Mouse (Mus musculus) kidney, embryonic 16.5 days (tissue): ENCODE results near the gene Tmem181a. TPM values are rescaled to one million over a fixed set of nuclear protein-coding genes. Genes with fewer than 3 reads are reported as not detected.
"Not testable (repeated sequence)": the region's sequence is repeated elsewhere in the genome, so short reads cannot be mapped to it uniquely, and the experiment has no call there.

Experiments used
- ATAC-seq: fragments of 200-750 bp; cut with Nextera tagmentation; 2 replicates; pipeline ENCODE4 v1.8.0; 2017; ENCODE audit warnings: moderate TSS enrichment; ENCODE audit not compliant: low FRiP score, low TSS enrichment
- H3K27ac ChIP-seq: fragments of 300-500 bp; sonication (generic); 2 replicates; pipeline ENCODE4 v1.5.1; 2014; ENCODE audit warnings: low read length
- H3K27me3 ChIP-seq: fragments of 300-500 bp; sonication (generic); 2 replicates; pipeline ENCODE4 v1.6.1; 2014; ENCODE audit warnings: low read length, control low read depth, mixed read lengths; ENCODE audit not compliant: insufficient read depth
- H3K36me3 ChIP-seq: fragments of 300-500 bp; sonication (generic); 2 replicates; pipeline ENCODE4 v1.6.1; 2014; ENCODE audit warnings: low read length, control low read depth, mixed read lengths; ENCODE audit not compliant: insufficient read depth
- H3K4me1 ChIP-seq: fragments of 300-500 bp; sonication (generic); 2 replicates; pipeline ENCODE4 v1.6.1; 2014; ENCODE audit warnings: low read length, control low read depth, mixed read lengths; ENCODE audit not compliant: insufficient read depth
- H3K4me2 ChIP-seq: fragments of 300-500 bp; sonication (generic); replicated peaks from 2 replicates; pipeline ENCODE4 v1.6.1; 2014; ENCODE audit warnings: low read depth, low read length
- H3K4me3 ChIP-seq: fragments of 300-500 bp; sonication (generic); 2 replicates; pipeline ENCODE4 v1.5.1; 2014; ENCODE audit warnings: mild to moderate bottlenecking, low read length
- H3K9ac ChIP-seq: fragments of 300-500 bp; sonication (generic); replicated peaks from 2 replicates; pipeline ENCODE4 v1.6.1; 2014; ENCODE audit warnings: low read length
- H3K9me3 ChIP-seq: fragments of 300-500 bp; sonication (generic); 2 replicates; pipeline ENCODE4 v1.6.1; 2016; ENCODE audit warnings: low read length, control low read depth
- WGBS: fragments of 180-500 bp; shearing (Covaris S2); extraction: QIAGEN DNeasy Blood & Tissue Kit; methylation state at CpG from one replicate; pipeline ENCODE4 v1.1.7; 2014; 5-methylcytosine and 5-hydroxymethylcytosine counted together
- polyA plus RNA-seq: library from polyadenylated mRNA; unstranded; fragments of >200 nt; fragmentation: Nextera tagmentation; extraction: Ambion mirVana; gene quantifications from 2 replicates; pipeline ENCODE4 v1.2.1, GENCODE M21; 2015

The Tmem181a gene
- polyA plus RNA-seq, 1 experiment from 2014 or later, result 13.3 TPM

DNA sequence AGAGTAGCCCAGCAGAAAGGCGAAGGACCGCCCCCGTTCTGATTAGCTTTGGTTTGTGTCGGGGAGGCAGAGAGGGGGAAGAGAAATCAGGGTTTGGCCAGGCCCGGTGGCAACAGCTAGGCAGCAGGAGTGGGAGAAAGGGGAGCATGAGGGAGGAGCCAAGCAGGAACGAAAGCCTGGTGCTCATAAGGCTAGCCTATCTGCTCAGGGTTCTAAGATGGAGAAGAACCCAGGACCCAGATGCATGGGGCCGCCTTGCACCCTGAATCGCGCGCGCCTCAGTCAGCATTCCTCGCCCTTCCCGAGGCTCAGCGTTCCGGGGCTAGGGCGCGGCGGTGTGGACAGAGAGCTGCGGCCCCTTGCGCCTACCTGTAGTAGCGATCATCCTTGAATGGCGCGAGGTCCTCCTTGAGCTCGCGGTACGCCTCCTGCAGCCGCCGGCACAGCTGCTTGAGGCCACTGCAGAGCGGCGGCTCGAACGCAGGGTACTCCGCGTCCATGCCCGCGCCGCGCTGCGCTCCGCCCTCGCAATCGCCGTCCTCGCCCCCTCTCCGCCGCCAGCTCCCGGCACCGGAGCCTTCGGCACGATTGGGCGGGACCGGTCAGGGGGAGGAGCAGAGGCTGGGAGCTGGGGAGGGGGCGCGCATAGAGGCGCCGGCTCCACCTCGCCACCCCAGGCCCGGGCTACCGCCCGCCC, 64.6 kb downstream of the Tmem181a start:
- H3K4me3 ChIP-seq, H3K9ac ChIP-seq, H3K27ac ChIP-seq, H3K27me3 ChIP-seq, H3K4me1 ChIP-seq, H3K9me3 ChIP-seq, H3K4me2 ChIP-seq, ATAC-seq, H3K36me3 ChIP-seq: not testable (repeated sequence)
- WGBS, result 2% methylated on average over 10 of the region's 60 CpGs

DNA sequence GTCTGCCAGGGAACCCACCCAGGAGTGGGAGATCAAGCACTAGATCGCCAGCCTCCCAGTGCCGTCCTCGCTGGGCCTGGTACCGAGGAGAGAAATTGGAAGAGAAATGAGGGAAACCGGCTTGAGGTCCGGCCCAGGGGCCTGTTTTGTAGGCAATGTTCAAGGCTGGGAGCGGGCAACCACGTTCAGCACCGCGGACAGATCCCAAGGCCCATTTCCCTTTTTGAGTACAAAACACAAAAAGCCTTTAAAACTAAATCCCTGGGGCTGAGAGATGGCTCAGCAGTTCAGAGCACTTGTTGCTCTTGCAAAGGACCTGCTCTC, 65.1 kb downstream of the Tmem181a start:
- not testable (repeated sequence) for H3K27ac ChIP-seq, H3K9ac ChIP-seq, H3K4me2 ChIP-seq, H3K4me3 ChIP-seq, H3K36me3 ChIP-seq, ATAC-seq, H3K4me1 ChIP-seq, H3K9me3 ChIP-seq, H3K27me3 ChIP-seq
- no CpG with 5 or more reads among the region's 10 CpGs for WGBS

DNA sequence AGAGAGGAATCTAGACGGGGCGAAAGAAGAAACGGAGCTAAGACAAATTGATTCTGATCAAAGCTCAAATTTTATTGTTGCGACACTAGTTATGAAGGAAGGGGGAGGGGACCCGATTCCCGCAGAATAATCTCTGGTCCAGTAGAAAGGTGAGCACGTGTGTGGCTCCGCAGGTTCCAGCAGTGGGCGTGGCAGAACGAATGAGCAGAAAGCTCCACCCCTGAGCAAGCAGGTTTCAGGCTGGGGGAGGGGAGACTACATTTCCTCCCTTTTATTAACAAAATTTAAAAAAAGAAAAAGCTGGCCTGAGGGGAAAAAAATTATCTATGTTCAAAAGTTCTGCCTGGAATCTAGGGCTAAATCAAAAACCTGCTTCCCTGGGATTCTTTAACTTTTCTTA, 68.4 kb downstream of the Tmem181a start:
- not testable (repeated sequence) for H3K4me2 ChIP-seq, H3K9me3 ChIP-seq, H3K27me3 ChIP-seq, H3K4me1 ChIP-seq, H3K27ac ChIP-seq, H3K9ac ChIP-seq, H3K4me3 ChIP-seq, H3K36me3 ChIP-seq, ATAC-seq
- WGBS, result 62% methylated on average over 10 of the region's 10 CpGs

DNA sequence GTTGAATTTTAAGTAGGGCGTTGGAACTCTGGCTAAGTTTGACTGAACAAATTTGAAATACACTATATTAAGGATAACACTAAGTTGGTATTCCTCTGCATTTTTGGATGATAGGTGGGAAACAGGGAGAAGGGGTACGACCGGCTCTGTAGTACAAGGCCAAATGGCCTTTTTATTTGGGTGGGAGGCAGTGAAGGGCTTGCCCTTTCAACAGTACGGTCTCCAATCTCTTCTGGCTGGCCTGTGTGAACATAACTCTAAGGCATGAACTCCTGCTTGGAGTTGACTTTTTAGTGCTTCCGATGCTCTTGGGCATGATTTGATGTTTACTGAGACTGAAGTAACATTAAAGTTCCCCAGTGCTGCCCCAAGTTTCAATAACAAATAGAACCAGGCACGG, 68.9 kb downstream of the Tmem181a start:
- ATAC-seq, H3K27me3 ChIP-seq, H3K27ac ChIP-seq, H3K9me3 ChIP-seq, H3K4me1 ChIP-seq, H3K9ac ChIP-seq, H3K36me3 ChIP-seq, H3K4me3 ChIP-seq, H3K4me2 ChIP-seq: not testable (repeated sequence)
- WGBS, result 58% methylated on average over 6 of the region's 6 CpGs

- H3K4me2 ChIP-seq, H3K4me3 ChIP-seq, H3K9me3 ChIP-seq, ATAC-seq, H3K36me3 ChIP-seq, H3K27me3 ChIP-seq, H3K27ac ChIP-seq, H3K9ac ChIP-seq, H3K4me1 ChIP-seq: not testable (repeated sequence)
- 92% methylated on average over 7 of the region's 7 CpGs for WGBS
Measured at GRCm38 (mm10) chr17:6327554-6327953, 70.9 kb downstream of the Tmem181a start.

DNA sequence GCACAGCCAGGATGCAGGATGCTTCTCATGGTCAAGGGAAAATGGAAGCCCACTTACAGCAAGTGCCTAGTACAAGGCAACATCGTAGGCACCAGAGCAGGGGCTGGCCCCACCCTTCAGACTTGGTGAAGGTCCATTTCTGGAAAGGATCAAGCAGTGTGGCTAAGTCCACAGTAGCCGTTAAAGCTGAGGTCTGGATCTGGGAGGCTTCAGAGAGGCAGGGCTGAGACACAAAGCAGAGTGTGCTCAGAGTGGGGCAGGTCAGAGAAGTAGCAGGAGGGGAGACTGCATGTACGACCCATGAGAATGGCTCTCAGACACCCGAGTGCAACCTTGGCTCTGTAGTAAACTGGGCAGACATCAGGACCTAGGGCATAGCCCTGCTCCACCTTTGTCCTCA, 72.3 kb downstream of the Tmem181a start:
- not testable (repeated sequence) for H3K9ac ChIP-seq, H3K4me2 ChIP-seq, H3K9me3 ChIP-seq, H3K36me3 ChIP-seq, H3K27me3 ChIP-seq, H3K27ac ChIP-seq, H3K4me3 ChIP-seq, ATAC-seq, H3K4me1 ChIP-seq
- WGBS, result 80% methylated on average over 3 of the region's 4 CpGs

DNA sequence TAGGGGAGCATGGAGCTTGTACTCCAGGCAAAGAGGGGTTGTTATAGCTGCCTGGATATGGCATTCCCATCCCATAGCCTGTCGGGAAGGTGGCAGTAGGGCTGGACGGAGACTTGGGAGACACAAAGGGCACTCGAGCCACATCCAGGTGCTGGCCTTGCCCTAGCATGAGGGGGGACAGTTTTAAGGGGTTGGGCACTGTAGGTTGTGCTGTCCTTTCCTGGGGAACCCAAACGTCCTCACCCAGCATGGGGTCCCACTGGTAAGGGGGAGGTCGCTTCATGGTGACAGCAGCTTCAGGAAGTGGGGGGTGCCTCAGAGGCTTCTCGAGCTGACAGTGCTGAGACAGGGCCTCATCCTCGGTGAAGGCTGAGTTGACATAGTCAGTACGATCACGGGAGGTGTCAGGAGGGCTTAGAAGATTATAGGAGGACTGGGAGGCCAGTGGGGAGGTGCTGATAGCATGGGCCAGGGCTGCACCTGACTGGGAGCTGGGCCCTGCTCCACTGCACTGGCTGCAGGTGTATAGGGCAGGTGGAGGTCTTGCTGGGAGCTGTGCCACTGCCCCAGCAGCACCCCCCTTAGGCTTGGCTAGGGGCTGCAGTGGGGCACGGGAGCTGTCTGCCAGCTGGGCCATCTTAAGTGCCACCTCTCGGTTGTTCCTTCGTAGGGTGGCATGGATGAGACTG, 86.1 kb downstream of the Tmem181a start:
- H3K36me3 ChIP-seq, H3K9ac ChIP-seq, H3K4me3 ChIP-seq, H3K27ac ChIP-seq, H3K27me3 ChIP-seq, H3K9me3 ChIP-seq, H3K4me2 ChIP-seq, H3K4me1 ChIP-seq: not testable (repeated sequence)
- peak; percentile 57 for ATAC-seq
- WGBS, result no CpG with 5 or more reads among the region's 12 CpGs

DNA sequence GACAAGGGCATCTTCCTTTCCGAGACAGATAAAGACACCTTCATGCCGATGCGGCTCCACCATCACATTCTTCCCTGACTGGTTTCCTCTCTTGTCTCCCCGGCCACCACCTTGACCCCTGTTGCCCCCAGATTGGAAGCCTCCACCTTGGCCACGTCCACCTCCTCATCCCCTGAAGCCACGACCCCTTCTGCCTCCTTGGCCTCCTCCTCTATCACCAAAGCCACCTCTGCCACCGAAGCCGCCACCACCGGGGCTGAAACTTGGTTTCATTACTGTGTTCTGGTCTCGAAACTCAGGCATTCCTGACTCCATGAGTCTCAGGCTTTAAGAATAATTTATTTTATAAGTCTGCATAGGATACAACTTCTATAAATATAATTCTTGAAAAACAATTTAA, 98.6 kb downstream of the Tmem181a start:
- not testable (repeated sequence) for H3K36me3 ChIP-seq, H3K4me2 ChIP-seq, H3K4me1 ChIP-seq, H3K27me3 ChIP-seq, H3K4me3 ChIP-seq, H3K9me3 ChIP-seq, ATAC-seq, H3K9ac ChIP-seq, H3K27ac ChIP-seq
- 88% methylated on average over 10 of the region's 10 CpGs for WGBS

Other genes with a start within 250 kb of the Tmem181a start
- 5.1 and 6.0 TPM in 2 replicates for gene Serac1, start 177.1 kb upstream of the Tmem181a start, polyA plus RNA-seq
- 153 and 156 TPM in 2 replicates for gene Gtf2h5, start 177.1 kb upstream of the Tmem181a start, polyA plus RNA-seq
- gene Tulp4, start 150.4 kb upstream of the Tmem181a start, polyA plus RNA-seq, result 81.3 and 94.6 TPM in 2 replicates
- gene Dynlt1a, start 60.6 kb downstream of the Tmem181a start, polyA plus RNA-seq, result 15.1 and 16.1 TPM in 2 replicates
- gene Dynlt1b, start 173.3 kb downstream of the Tmem181a start, polyA plus RNA-seq, result 414 and 449 TPM in 2 replicates